Mouse (Mus musculus): ENCODE results near the gene Camta2.

GRCm38 (mm10) chr11:70639976-70640375, 47.9 kb downstream of the Camta2 start:
- no peak for TF ChIP-seq CTCF (IDR thresholded peaks at IDR 0.05; ENCODE audit: low read depth, low read length)
- TF ChIP-seq POLR2A (IDR thresholded peaks at IDR 0.05; ENCODE audit: borderline replicate concordance, low read depth, low read length), result no peak

Data from bone marrow macrophage, adult 2 months (primary cell).